31 mouse cellular contexts compared by ENCODE assay signal in the genomic region with DNA sequence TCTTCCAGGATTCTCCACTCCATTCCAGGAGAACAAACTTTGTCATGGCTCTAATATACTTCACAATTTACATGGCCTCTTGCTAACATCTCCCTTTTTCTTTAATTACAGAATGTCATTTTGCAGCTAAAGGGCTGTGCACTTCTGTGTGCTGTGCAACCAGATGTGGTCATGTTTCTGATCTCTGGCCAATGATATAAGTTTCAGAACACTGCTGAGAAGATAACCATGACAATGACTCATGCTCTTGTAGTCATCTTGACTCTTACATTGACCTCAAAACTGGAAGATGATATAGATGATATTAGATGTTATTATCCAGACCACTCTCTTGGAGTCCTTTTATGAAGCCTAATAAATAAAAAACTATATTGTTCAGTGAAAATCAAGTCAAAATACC.
"Had no signal": no experiment of that assay in that cellular context is flagged by ENCODE, and none has a peak within 500 bp of the region (broad histone marks: within the 10 kb centered on the region; RNA-seq: fewer than 3 reads in every experiment).

No protein-coding gene starts in this region.

- H3K4me3 ChIP-seq: limb, embryonic 10.5 days; limb, embryonic 12.5 days; limb, embryonic 13.5 days; limb, embryonic 15.5 days; liver, embryonic 12.5 days; liver, embryonic 13.5 days; liver, embryonic 15.5 days; lung, embryonic 15.5 days; megakaryocyte, embryonic 14.5 days; midbrain, embryonic 10.5 days; midbrain, embryonic 12.5 days; midbrain, embryonic 13.5 days; midbrain, embryonic 15.5 days; myocyte; neural tube, embryonic 12.5 days had no signal

- H3K4me1 ChIP-seq: limb, embryonic 10.5 days; limb, embryonic 12.5 days; limb, embryonic 13.5 days; limb, embryonic 15.5 days; liver, embryonic 13.5 days; lung, embryonic 15.5 days; midbrain, embryonic 10.5 days; midbrain, embryonic 12.5 days; midbrain, embryonic 13.5 days; midbrain, embryonic 15.5 days; neural tube, embryonic 12.5 days had no signal

- H3K9ac ChIP-seq: limb, embryonic 12.5 days; limb, embryonic 13.5 days; limb, embryonic 15.5 days; liver, embryonic 12.5 days; liver, embryonic 13.5 days; liver, embryonic 14.5 days; liver, embryonic 15.5 days; liver, postnatal 0 days; lung, embryonic 14.5 days; lung, embryonic 15.5 days; midbrain, embryonic 12.5 days; midbrain, embryonic 13.5 days; midbrain, embryonic 15.5 days; neural tube, embryonic 12.5 days had no signal

- H3K4me2 ChIP-seq: limb, embryonic 12.5 days; limb, embryonic 13.5 days; limb, embryonic 15.5 days; liver, embryonic 11.5 days; liver, embryonic 12.5 days; liver, embryonic 13.5 days; liver, embryonic 15.5 days; lung, embryonic 14.5 days; lung, embryonic 15.5 days; midbrain, embryonic 11.5 days; midbrain, embryonic 12.5 days; midbrain, embryonic 13.5 days; midbrain, embryonic 15.5 days; neural tube, embryonic 12.5 days had no signal

- H3K27me3 ChIP-seq: limb, embryonic 12.5 days; limb, embryonic 13.5 days; limb, embryonic 15.5 days; liver, embryonic 12.5 days; liver, embryonic 13.5 days; liver, embryonic 15.5 days; lung, embryonic 15.5 days; megakaryocyte, embryonic 14.5 days; midbrain, embryonic 12.5 days; midbrain, embryonic 13.5 days; midbrain, embryonic 15.5 days; neural tube, embryonic 12.5 days had no signal

- ATAC-seq: liver, embryonic 12.5 days; liver, postnatal 0 days; lung, postnatal 0 days; midbrain, embryonic 13.5 days; midbrain, embryonic 15.5 days; midbrain, embryonic 16.5 days had no signal

- H3K27ac ChIP-seq: limb, embryonic 10.5 days; limb, embryonic 12.5 days; limb, embryonic 13.5 days; limb, embryonic 15.5 days; liver, embryonic 12.5 days; liver, embryonic 13.5 days; liver, embryonic 14.5 days; liver, embryonic 15.5 days; lung, embryonic 15.5 days; macrophage; midbrain, embryonic 10.5 days; midbrain, embryonic 12.5 days; midbrain, embryonic 13.5 days; midbrain, embryonic 15.5 days; neural tube, embryonic 12.5 days had no signal

- H3K9me3 ChIP-seq: limb, embryonic 10.5 days; limb, embryonic 12.5 days; limb, embryonic 13.5 days; limb, embryonic 15.5 days; liver, embryonic 12.5 days; liver, embryonic 13.5 days; liver, embryonic 15.5 days; lung, embryonic 15.5 days; megakaryocyte, embryonic 14.5 days; midbrain, embryonic 10.5 days; midbrain, embryonic 12.5 days; midbrain, embryonic 13.5 days; midbrain, embryonic 15.5 days; neural tube, embryonic 12.5 days had no signal

- H3K36me3 ChIP-seq: limb, embryonic 10.5 days; limb, embryonic 12.5 days; limb, embryonic 13.5 days; limb, embryonic 15.5 days; liver, embryonic 12.5 days; liver, embryonic 13.5 days; liver, embryonic 15.5 days; lung, embryonic 15.5 days; midbrain, embryonic 10.5 days; midbrain, embryonic 12.5 days; midbrain, embryonic 13.5 days; midbrain, embryonic 15.5 days; neural tube, embryonic 12.5 days had no signal

- DNase-seq: left cerebral cortex, postnatal 4 days; liver; liver, embryonic 13.5 days; liver, postnatal 0 days; lung, adult 18-20 months; lung, adult 2 months; lung, embryonic 14.5 days; lung, postnatal 10 days; lung, postnatal 14 days; lung, postnatal 36 days; midbrain, embryonic 14.5 days had no signal
